Mouse (Mus musculus) gastrocnemius, postnatal 4 days (tissue): ENCODE results near the gene Gm4214. TPM values are rescaled to one million over a fixed set of nuclear protein-coding genes. Genes with fewer than 3 reads are reported as not detected.
"Not testable (repeated sequence)": the region's sequence is repeated elsewhere in the genome, so short reads cannot be mapped to it uniquely, and the experiment has no call there.

Experiments
- DNase-seq, 2 experiments: peaks; one replicate each; pipeline ENCODE4 v3.0.0; 2021 to 2022; ENCODE audit warnings: low spot score in 2 of 2, mixed read lengths in 2 of 2
- long read RNA-seq, 2 experiments: library from polyadenylated mRNA; stranded (forward); transcript quantifications; one replicate each; pipeline ENCODE4 v2.0.0; 2021
- total RNA-seq, 2 experiments: library from RNA; stranded (reverse); gene quantifications; 2 replicates each; pipeline ENCODE4 v1.2.3; 2021

Gm4214 gene
- not detected for total RNA-seq
- long read RNA-seq, experiment 1: 0 reads
- long read RNA-seq, experiment 2: 0 reads

GRCm38 (mm10) chr7:22984573-22984972 is at the start of gene Gm4214:
Gene Gm4214 (minus strand): TSS chr7:22984673.
- DNase-seq: not testable (repeated sequence)

GRCm38 (mm10) chr7:23019823-23020222 is 35.4 kb upstream of the Gm4214 start, which contains the start of gene Gm4216:
Gene Gm4216 (minus strand): TSS chr7:23019923.
- DNase-seq: not testable (repeated sequence)

Other genes with a start within 250 kb of the Gm4214 start
- not detected for gene Vmn1r157, start 223.0 kb downstream of the Gm4214 start, total RNA-seq
- not detected for gene Vmn1r158, start 193.9 kb downstream of the Gm4214 start, total RNA-seq
- gene Vmn1r159, start 141.1 kb downstream of the Gm4214 start, total RNA-seq: not detected
- not detected for gene Vmn1r160, start 113.4 kb downstream of the Gm4214 start, total RNA-seq
- gene Gm4216, start 35.2 kb upstream of the Gm4214 start, total RNA-seq: not detected
- gene Vmn1r163, start 70.9 kb upstream of the Gm4214 start, total RNA-seq: not detected
- gene Gm8720, start 82.8 kb upstream of the Gm4214 start, total RNA-seq: not detected
- not detected for gene Gm10662, start 159.8 kb upstream of the Gm4214 start, total RNA-seq
- gene Vmn1r165, start 232.7 kb upstream of the Gm4214 start, total RNA-seq: not detected